Mouse (Mus musculus) CD4-positive, CD25-positive, alpha-beta regulatory T cell, adult 4 months (primary cell): ENCODE data around the gene Cers2. TPM values are rescaled to one million over a fixed set of nuclear protein-coding genes. Genes with fewer than 3 reads are reported as not detected.
A peak's percentile ranks its signal among the peaks of the same experiment; 100 is the strongest.
"Not testable (repeated sequence)": the region's sequence is repeated elsewhere in the genome, so short reads cannot be mapped to it uniquely, and the experiment has no call there.

ENCODE experiments used
- ATAC-seq: one replicate; pipeline ENCODE4 v1.8.0; 2017
- polyA plus RNA-seq, 2 experiments: library from polyadenylated mRNA; unstranded; fragments of 100-300 nt; shearing (Covaris generic); gene quantifications; one replicate each; pipeline ENCODE4 v1.2.1; 2017

The Cers2 gene
- polyA plus RNA-seq, 2 experiments from 2014 or later, result 168 to 244 TPM

DNA sequence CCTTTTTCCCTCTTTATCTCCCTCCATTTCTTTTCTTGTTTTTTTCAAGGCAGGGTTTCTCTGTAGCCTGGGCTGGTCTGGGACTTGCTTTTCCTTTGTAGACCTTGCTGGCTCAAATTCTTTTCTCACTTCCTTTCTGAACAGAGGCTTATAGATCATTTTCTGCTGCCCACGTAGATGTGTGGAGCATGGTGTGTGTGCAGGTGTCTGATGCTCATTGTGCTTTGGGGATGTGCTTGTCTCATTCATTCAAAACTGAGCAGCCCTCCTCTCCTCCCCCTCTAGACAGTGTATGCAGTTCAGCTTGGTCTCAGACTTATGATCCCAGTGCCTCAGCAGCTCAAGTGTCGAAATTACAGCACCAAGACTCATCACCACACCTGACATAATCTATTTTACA, 4.5 kb downstream of the Cers2 start:
- no peak for ATAC-seq

DNA sequence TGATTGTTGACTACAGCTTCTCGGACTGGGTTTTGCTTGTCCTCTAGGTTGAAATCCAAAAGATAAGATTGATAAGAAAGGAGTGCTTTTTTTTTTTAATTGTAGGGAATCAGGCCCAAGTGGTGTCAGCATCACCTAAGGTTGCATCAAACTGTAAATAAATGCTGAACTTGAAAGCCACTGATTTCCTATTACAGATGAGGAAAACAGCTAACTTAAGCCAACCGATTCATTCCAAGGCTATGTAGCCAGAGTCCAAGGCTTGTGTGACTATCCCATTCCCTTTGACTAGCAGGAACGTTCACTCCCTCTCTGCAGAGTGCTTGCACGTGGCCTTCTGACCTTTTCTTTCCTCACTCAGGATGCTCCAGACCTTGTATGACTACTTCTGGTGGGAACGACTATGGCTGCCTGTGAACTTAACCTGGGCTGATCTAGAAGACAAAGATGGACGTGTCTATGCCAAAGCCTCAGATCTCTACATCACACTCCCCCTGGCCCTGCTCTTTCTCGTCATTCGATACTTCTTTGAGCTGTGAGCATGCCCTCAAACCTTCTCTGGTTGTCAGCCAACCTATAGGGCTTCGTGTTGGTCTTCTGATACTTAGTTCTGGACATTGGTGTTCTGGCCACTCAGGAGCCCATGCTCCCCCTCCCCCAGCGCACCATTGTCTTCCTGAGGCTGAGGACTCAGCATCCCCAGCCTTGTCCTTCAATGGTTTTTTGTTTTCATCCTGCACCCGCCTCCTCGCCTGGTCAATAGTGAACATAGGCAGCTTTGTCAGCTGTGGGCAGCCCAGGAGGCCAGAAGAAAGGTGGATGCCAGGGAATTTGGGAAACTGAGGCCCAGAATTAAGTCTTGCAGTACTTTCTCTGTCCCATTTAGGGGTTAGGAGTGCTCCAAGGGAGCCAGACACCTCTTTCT, 5.4 kb downstream of the Cers2 start:
- no peak for ATAC-seq

- ATAC-seq, result no peak
Measured at GRCm38 (mm10) chr3:95323429-95323828, 8.8 kb downstream of the Cers2 start.

- ATAC-seq, result no peak
Measured at GRCm38 (mm10) chr3:95324454-95325144, 10.0 kb downstream of the Cers2 start.

DNA sequence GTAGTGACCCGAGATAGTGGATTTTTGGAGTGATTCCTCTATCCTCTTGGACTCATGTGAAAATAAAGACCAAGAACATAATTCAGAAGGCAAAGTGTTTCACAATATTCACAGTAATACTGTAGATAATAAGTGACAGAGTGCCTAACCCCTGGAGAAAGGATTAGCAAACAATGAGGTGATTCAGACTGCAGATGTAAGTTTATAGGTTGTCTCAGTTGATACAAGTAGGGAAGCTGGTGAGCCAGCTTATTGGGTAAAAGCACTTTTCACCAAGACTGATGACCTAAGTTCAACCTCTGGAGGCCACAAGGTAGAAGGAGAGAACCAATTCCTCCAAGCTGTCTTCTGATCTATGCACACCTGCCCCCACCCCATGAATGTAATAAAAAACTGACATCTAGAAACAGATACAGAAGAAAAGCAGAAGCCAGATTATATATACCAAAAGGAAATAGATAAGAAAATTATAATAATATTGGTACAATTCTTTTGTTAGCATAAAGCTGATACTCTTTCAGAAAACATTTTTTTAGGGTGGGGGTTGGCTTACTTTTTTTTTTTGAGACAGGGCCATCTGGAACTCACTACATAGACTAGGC, 14.3 kb downstream of the Cers2 start:
- no peak for ATAC-seq

DNA sequence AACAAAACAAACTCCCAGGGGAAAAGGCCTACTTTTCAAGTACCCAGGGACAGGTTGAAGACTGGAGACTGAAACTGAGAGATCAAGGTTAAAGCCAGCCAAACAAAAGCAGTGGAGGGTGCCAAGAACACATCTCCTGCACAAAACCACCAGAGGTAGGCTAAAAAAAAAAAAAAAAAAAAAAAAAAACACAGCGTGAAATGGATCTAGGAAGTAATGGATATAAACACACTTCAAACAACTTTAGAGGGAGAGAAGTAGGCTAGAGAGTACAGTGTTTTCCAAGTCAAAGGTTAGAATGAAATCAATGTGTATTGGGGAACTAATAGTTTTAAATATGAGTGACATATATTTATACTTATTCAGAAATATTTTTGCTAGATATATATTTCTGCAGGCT, 16.9 kb downstream of the Cers2 start:
- ATAC-seq, result no peak

- ATAC-seq, result no peak
Measured at GRCm38 (mm10) chr3:95337345-95337744, 22.8 kb downstream of the Cers2 start.

DNA sequence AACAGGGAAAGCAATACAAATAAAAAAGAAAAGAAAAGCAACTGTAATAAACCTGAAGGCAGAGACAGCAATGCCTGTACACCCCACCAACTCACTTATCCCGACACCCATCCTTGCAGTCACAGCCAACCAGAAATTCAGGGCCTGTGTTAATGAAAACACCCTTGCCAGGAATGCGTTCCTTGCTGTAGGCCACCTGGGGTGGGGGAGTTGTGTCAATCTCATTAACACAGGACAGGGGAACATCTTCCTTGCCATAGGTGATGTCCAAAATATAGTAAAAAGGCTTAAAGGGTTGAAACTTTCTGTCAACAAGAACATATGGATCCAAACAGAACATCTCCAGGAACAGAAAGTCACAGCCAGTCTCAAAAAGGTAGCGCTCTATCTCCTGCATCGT, 23.7 kb downstream of the Cers2 start:
- no peak for ATAC-seq

- ATAC-seq, result not testable (repeated sequence)
Measured at GRCm38 (mm10) chr3:95343356-95344000, 28.9 kb downstream of the Cers2 start.

GRCm38 (mm10) chr3:95346454-95346853, 31.9 kb downstream of the Cers2 start:
- no peak for ATAC-seq

GRCm38 (mm10) chr3:95348343-95348742, 33.8 kb downstream of the Cers2 start:
- ATAC-seq, result not testable (repeated sequence)

DNA sequence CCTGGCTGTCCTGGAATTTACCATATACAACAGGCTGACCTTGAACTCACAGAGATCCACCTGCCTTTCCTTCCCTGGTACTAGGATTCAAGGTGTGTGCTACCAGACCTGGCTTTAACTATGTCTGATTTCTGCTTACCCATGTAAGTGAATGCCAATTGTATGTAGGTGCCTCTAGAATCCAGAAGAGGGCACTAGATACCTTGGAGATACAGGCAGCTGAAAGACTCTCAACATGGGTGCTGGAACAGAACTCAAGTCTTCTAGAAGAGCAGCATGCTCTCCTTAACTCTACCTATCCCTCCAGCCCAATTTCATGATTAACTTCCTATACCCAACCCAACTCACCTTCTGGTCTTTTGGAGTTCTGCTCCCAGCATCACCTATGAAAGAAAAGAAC, 34.9 kb downstream of the Cers2 start:
- peak; percentile 63 for ATAC-seq

DNA sequence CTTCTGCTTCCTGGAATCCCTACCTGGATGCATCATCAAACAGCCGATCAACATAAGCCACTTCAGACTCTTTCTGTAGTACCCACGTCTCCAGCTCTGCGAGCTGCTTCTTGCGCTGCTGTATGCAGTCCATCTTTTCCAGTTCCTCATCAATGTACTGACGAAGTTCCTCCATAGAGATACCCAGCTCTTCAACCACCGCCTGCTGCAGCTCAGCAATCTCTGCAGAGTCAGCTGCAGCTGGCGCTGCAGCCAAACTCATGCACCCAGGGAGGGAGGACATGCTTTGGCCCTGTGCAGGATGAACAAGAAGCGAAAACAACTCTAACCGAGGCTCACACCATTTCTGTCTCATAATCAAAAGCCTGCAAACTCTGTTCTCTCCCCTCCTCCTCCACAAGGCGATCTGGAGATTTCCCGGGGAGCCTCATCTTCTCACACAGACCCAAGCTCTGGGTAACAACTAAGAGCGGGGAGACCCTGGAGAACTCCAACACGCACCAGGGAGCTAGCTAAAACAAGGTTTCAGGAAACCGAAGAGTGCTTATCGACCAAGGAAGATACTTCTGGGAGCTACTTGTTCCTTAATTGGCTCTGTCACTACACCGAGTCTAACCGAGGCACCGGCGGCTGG, 41.4 kb downstream of the Cers2 start:
- not testable (repeated sequence) for ATAC-seq

DNA sequence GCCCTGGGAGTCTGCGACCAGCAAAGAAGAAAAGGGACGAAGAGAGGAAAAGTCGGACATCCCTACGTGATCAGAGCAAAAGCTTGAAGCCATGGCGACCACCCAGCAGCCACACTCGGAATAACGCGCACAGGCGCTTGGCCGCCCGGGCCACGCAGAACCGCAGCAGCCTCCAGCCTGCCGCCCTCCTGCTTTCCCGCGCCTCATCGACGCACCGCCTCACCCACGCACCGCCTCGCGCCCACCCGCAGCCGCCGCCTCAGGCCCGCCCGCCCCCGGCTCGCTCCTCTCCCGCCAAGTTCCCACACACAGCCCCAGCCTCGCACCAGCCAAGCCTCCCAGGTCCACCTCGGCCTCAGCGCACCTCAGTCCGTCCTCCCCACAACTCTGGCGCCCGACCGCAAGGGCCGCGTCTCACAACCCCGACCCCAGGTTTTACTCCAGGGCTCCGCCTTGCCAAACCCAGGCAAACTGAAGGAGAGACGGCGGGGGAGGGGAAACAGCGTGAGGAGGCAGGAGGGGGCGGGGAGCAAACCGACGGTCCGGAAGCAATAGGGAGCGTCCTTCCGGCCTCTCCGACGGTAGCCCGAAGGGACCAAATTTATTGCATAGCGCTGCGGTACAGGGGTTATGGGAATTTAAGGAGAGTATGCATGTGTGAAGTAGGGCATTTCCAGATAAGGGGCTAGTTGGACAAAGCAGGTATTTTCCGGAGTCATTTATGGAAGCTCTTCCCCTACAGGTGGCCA, 42.3 kb downstream of the Cers2 start, which contains the start of gene Setdb1:
Gene Setdb1, minus strand, starts transcription at position 502 of the 749 bp plus-strand sequence.
- ATAC-seq, result peak; percentile 92

DNA sequence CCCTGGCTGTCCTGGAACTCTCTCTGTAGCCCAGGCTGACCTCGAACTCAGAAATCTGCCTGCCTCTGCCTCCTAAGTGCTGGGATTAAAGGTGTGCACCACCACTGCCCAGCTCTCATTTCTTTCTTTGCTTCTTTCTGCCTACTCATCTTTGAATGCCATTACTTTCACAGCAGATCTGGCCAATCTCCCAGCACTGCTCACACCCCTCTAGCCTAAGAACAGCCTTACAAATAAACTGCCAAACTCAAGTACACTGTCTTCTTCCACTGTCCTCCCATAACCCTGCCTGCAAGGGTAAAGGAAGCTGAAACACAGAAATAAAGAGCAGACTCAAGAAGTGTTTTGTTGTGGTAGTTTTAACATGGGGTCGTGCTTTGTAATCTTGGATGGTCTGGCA, 43.2 kb downstream of the Cers2 start:
- no peak for ATAC-seq

DNA sequence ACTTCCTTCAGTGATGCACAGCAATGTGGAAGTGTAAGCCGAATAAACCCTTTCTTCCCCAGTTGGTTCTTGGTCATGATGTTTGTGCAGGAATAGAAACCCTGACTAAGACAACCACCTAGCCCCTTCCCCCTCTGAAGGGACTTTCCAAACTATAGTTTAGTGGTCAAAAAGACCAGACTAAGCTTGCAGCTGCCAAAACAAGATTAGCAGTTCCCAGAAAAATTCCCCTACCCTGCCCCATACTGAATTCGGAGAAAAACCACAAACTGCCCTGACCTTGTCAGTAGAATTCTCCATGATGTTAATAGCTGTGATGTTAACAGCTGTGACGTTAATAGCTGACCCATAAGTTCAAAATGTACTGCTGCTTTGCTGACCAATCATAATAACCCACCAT, 45.7 kb downstream of the Cers2 start:
- not testable (repeated sequence) for ATAC-seq

DNA sequence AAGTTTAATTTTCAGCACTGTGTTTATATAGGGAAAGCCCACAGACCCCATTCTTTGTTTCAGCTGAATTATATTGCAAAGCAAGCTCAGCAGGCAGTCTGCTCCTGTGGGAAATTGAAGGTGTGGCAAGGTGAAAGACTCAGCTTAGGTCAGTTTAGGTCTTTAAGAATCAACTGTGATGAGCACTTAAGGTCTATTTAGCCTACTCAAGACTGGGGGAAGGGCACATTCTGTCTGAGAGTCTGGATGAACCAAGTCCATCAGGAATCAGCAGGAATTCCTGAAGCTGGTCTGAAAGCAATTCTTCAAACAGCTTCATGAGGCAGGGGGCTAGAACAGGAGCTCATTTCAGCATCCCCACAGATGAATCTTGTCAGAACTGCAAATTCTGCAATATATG, 55.5 kb downstream of the Cers2 start:
- no peak for ATAC-seq
